Mouse (Mus musculus) heart, adult 8-10 months (tissue): ENCODE measurements around the gene Dr1. TPM values are rescaled to one million over a fixed set of nuclear protein-coding genes. Genes with fewer than 3 reads are reported as not detected.

ENCODE experiments used
- total RNA-seq, 4 experiments: library from RNA; stranded (reverse); gene quantifications; 2 replicates each; pipeline ENCODE4 v1.2.4; 2022

Gene Dr1
- total RNA-seq, 4 experiments from 2014 or later, result 18.3 to 21.6 (median 19.3) TPM

Other genes starting within 250 kb of the Dr1 start
- gene Mtf2, start 203.2 kb upstream of the Dr1 start, total RNA-seq, result 10 to 100 TPM in 2 of 4 experiments, 1 to 10 TPM in 2; 9.6 to 13.5 (median 10.5) TPM
- gene Tmed5, start 136.3 kb upstream of the Dr1 start, total RNA-seq, result 10 to 100 TPM; 31.7 to 35.3 (median 32.7) TPM
- gene Ccdc18, start 136.0 kb upstream of the Dr1 start, total RNA-seq, result under 1 TPM; 0.06 to 0.38 (median 0.22) TPM
- gene Pigg, start 43.7 kb downstream of the Dr1 start, total RNA-seq, result 10 to 100 TPM; 10.4 to 12.9 (median 12.2) TPM
- gene Gm42517, start 99.0 kb downstream of the Dr1 start, total RNA-seq, result 1 to 10 TPM; 2.6 to 4.8 (median 3.6) TPM
- not detected for gene Pde6b, start 119.5 kb downstream of the Dr1 start, total RNA-seq
- 1,000 to 10,000 TPM in 2 of 4 experiments, 100 to 1,000 TPM in 2; 523 to 1,345 (median 957) TPM for gene Atp5k, start 165.6 kb downstream of the Dr1 start, total RNA-seq
- gene Mfsd7a, start 180.0 kb downstream of the Dr1 start, total RNA-seq, result 1 to 10 TPM; 1.5 to 3.0 (median 2.5) TPM
- 10 to 100 TPM; 29.3 to 32.0 (median 31.5) TPM for gene Pcgf3, start 192.3 kb downstream of the Dr1 start, total RNA-seq